Mouse (Mus musculus): ENCODE measurements at regions not wholly inside any gene's neighbourhood (a gene's known extent, or its start where the extent isn't known, plus 50 kb on each side); places are given as distances from the start of the nearest gene placed in this dataset.

- TF ChIP-seq CTCF (IDR thresholded peaks at IDR 0.05; ENCODE audit: low read depth, low read length) (no peak), POLR2A (IDR thresholded peaks at IDR 0.05; ENCODE audit: extremely low read depth, insufficient read depth, low read length) (no peak)
Measured at GRCm38 (mm10) chr17:64984276-64985011, 148.6 kb upstream of the 4930583I09Rik start.
